Mouse (Mus musculus): ENCODE data around the gene Cyb561d2.

DNA sequence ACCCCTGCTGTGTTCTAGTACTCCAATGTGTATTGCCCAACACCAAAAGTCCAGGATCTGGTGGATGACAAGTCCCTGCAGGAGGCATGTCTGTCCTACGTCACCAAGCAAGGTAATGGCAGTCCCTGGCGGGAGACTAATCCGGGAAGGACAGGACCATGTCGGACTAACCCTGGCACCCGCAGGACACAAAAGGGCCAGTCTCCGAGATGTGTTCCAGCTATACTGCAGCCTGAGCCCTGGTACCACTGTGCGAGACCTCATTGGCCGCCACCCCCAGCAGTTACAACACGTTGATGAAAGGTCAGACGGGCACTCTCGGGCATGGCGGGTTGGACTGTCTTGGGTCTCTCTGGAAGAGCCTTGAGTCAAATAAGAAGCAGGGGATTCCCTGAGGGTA, 2.7 kb upstream of the Cyb561d2 start:
- no peak for TF ChIP-seq CTCF (IDR thresholded peaks at IDR 0.05; ENCODE audit: control insufficient read depth, insufficient read depth, low read length)
- TF ChIP-seq POLR2A (IDR thresholded peaks at IDR 0.05; ENCODE audit: borderline replicate concordance, control insufficient read depth, low read depth, low read length): no peak

Measured in bone marrow, adult 2 months (tissue).